Mouse (Mus musculus): ENCODE results near the gene Maml3.

Maml3 gene

GRCm38 (mm10) chr3:52104636-52105151 lies at the start of gene Maml3:
Gene Maml3, minus strand, starts transcription at chr3:52105076.
- peak; percentile 92 to 93 for DNase-seq

GRCm38 (mm10) chr3:52151155-52151554 lies 46.3 kb upstream of the Maml3 start:
- no peak for DNase-seq

GRCm38 (mm10) chr3:52148301-52148700 lies 43.4 kb upstream of the Maml3 start:
- no peak for DNase-seq

GRCm38 (mm10) chr3:52144776-52145460 lies 40.0 kb upstream of the Maml3 start:
- no peak for DNase-seq

GRCm38 (mm10) chr3:52143017-52143416 lies 38.1 kb upstream of the Maml3 start:
- DNase-seq: no peak

- peak; percentile 64 to 66 for DNase-seq
Measured at GRCm38 (mm10) chr3:52140162-52140561, 35.3 kb upstream of the Maml3 start.

GRCm38 (mm10) chr3:52125421-52125820 lies 20.5 kb upstream of the Maml3 start:
- no peak for DNase-seq

- no peak for DNase-seq
Measured at GRCm38 (mm10) chr3:52120858-52121257, 16.0 kb upstream of the Maml3 start.

GRCm38 (mm10) chr3:52119216-52119615 lies 14.3 kb upstream of the Maml3 start:
- no peak for DNase-seq

GRCm38 (mm10) chr3:52115421-52115820 lies 10.5 kb upstream of the Maml3 start:
- DNase-seq: no peak

GRCm38 (mm10) chr3:52108027-52108426 lies 3.2 kb upstream of the Maml3 start:
- no peak for DNase-seq

- peak; percentile 50 to 80 for DNase-seq
Measured at GRCm38 (mm10) chr3:52105156-52105555, 280 bp upstream of the Maml3 start.

GRCm38 (mm10) chr3:52104208-52104607 lies 668 bp downstream of the Maml3 start:
- DNase-seq: no peak

- DNase-seq: peak; percentile 63 to 71
Measured at GRCm38 (mm10) chr3:52103531-52104181, 1.2 kb downstream of the Maml3 start.

- DNase-seq: peak; percentile 58 to 82
Measured at GRCm38 (mm10) chr3:52102601-52103530, 2.0 kb downstream of the Maml3 start.

- DNase-seq: peak; percentile 90 to 93
Measured at GRCm38 (mm10) chr3:52101977-52102600, 2.8 kb downstream of the Maml3 start.

- DNase-seq: no peak
Measured at GRCm38 (mm10) chr3:52101401-52101976, 3.4 kb downstream of the Maml3 start.

- no peak for DNase-seq
Measured at GRCm38 (mm10) chr3:52100926-52101325, 4.0 kb downstream of the Maml3 start.

GRCm38 (mm10) chr3:52100306-52100705 lies 4.6 kb downstream of the Maml3 start:
- peak in 1 of 2 experiments; percentile 18 for DNase-seq

- DNase-seq: no peak
Measured at GRCm38 (mm10) chr3:52099286-52099685, 5.6 kb downstream of the Maml3 start.

- DNase-seq: no peak
Measured at GRCm38 (mm10) chr3:52091261-52091797, 13.5 kb downstream of the Maml3 start.

All from cerebellum, adult 18-20 months (tissue).